Mouse (Mus musculus) forebrain, postnatal 0 days (tissue): ENCODE results near the gene Hscb. TPM values are rescaled to one million over a fixed set of nuclear protein-coding genes. Genes with fewer than 3 reads are reported as not detected.
A peak's percentile ranks its signal among the peaks of the same experiment; 100 is the strongest.

Experiments
- ATAC-seq: fragments of 200-750 bp; cut with Nextera tagmentation; 2 replicates; pipeline ENCODE4 v1.8.0; 2017; ENCODE audit warnings: mild to moderate bottlenecking, moderate library complexity
- DNase-seq: peaks from one replicate; pipeline ENCODE4 v3.0.0-alpha.2; 2015
- H3K27ac ChIP-seq: fragments of 300-500 bp; sonication (generic); 2 replicates; pipeline ENCODE4 v1.5.1; 2014; ENCODE audit warnings: low read depth, mild to moderate bottlenecking, antibody characterized with exemption, low read length, moderate library complexity, mixed read lengths
- H3K27me3 ChIP-seq: fragments of 300-500 bp; sonication (generic); 2 replicates; pipeline ENCODE4 v1.6.1; 2014; ENCODE audit warnings: mild to moderate bottlenecking, low read length, mixed read lengths; ENCODE audit not compliant: insufficient read depth
- H3K36me3 ChIP-seq: fragments of 300-500 bp; sonication (generic); 2 replicates; pipeline ENCODE4 v1.6.1; 2014; ENCODE audit warnings: mild to moderate bottlenecking, moderate library complexity; ENCODE audit not compliant: insufficient read depth
- H3K4me1 ChIP-seq: fragments of 300-500 bp; sonication (generic); 2 replicates; pipeline ENCODE4 v1.6.1; 2014; ENCODE audit warnings: antibody characterized with exemption; ENCODE audit not compliant: insufficient read depth
- H3K4me2 ChIP-seq: fragments of 300-500 bp; sonication (generic); 2 replicates; pipeline ENCODE4 v1.6.1; 2014; ENCODE audit warnings: low read depth, mild to moderate bottlenecking, moderate library complexity
- H3K4me3 ChIP-seq: fragments of 300-500 bp; sonication (generic); 2 replicates; pipeline ENCODE4 v1.5.1; 2014; ENCODE audit warnings: low read depth, low read length, mixed read lengths
- H3K9ac ChIP-seq: fragments of 300-500 bp; sonication (generic); 2 replicates; pipeline ENCODE4 v1.6.1; 2014; ENCODE audit warnings: mild to moderate bottlenecking
- H3K9me3 ChIP-seq: fragments of 300-500 bp; sonication (generic); 2 replicates; pipeline ENCODE4 v1.6.1; 2016; ENCODE audit warnings: low read length
- CTCF ChIP-seq: sonication (generic); IDR thresholded peaks from 2 replicates; pipeline ENCODE4 v1.5.1; 2016; ENCODE audit warnings: antibody characterized with exemption, control low read depth, low read depth
- WGBS: fragments of 180-500 bp; shearing (Covaris S2); extraction: QIAGEN DNeasy Blood & Tissue Kit; methylation state at CpG from one replicate; pipeline ENCODE4 v1.1.7; 2014; 5-methylcytosine and 5-hydroxymethylcytosine counted together
- polyA plus RNA-seq: library from polyadenylated mRNA; unstranded; fragments of >200 nt; fragmentation: Nextera tagmentation; extraction: Ambion mirVana; gene quantifications from 2 replicates; pipeline ENCODE4 v1.2.1, GENCODE M21; 2015
- total RNA-seq: library from RNA; depleted of rRNA; stranded (reverse); fragments of >200 nt; gene quantifications from 2 replicates; pipeline ENCODE4 v1.2.3, GENCODE M21; 2014

The Hscb gene
- total and polyA plus RNA-seq, 2 experiments from 2014 or later: 10.8 to 11.9 TPM

DNA sequence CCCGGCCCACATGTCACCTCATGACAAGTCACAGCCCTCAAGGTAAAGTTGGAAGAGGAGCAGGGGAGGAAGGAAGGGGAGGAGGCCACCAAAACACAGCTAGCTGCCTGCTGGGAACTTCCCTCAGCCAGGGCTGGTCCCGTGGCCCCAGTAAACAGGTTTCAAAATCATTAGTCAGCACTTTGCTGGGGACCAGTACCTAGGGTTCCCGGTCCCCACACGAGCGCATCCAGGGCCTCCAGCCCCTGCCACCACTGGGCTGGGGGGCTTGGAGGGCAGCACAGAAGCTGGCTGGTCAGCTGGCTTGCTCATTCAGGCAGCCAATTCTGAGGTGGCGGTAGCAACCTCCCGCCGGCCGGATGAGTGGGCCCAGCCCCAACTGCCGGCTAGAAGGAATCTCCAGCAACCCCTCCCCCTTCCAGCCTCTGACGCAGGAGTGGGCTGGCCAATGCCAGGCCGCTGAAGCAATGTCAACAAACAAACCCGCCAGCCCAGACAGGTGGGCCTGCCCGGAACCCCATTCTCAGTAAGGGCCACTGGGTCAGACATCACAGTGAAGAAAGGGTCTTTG is 31.4 kb downstream of the Hscb start:
- no peaks in the 10 kb centered on the region for H3K9me3 ChIP-seq
- no peaks in the 10 kb centered on the region for H3K27me3 ChIP-seq
- DNase-seq: peak; percentile 65
- 0 out of 2 replicates have a peak overlapping the region, but pooled peaks have one; percentile 88 for H3K27ac ChIP-seq
- no peak; the same call in 1 of the 2 replicates for ATAC-seq
- H3K4me3 ChIP-seq: peak overlapping the region; percentile 98
- TF ChIP-seq CTCF: no peak
- H3K36me3 ChIP-seq: peaks cover 12% of the 10 kb centered on the region
- WGBS: 4% methylated on average over 14 of the region's 14 CpGs
- H3K4me1 ChIP-seq: peaks cover 26% of the 10 kb centered on the region
- peak overlapping the region; percentile 98 for H3K9ac ChIP-seq
- H3K4me2 ChIP-seq: peak overlapping the region; percentile 96

DNA sequence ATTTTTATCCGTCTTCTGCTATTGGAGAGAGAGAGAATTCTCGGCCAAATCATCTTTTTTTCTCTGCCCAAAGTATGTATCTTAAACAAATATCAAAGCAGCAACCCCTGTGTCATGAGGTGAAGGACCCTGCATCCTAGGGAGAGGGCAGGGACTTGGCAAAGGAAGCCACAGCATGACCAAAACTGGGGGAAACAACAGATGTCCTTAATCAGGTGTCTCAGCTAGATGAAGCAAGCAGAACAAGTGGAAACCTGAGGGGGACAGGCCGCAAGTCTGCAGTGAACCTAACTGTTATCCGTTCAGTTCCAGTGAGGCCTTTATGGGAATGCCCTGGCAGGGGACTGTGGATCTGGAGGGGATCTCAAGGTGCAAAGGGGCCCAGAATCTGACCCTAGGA is 32.1 kb downstream of the Hscb start:
- 82% methylated on average over 4 of the region's 4 CpGs for WGBS
- Histone ChIP-seq H3K4me3 (peak overlapping the region; percentile 98), H3K4me2 (peak overlapping the region; percentile 96), H3K9ac (no peak overlapping the region; the same call in 1 of the 2 replicates), H3K4me1 (peaks cover 26% of the 10 kb centered on the region), H3K9me3 (no peaks in the 10 kb centered on the region), H3K27me3 (no peaks in the 10 kb centered on the region), H3K36me3 (peaks cover 17% of the 10 kb centered on the region), H3K27ac (no peak overlapping the region)
- ATAC-seq (no peak), DNase-seq (no peak)
- no peak for TF ChIP-seq CTCF

DNA sequence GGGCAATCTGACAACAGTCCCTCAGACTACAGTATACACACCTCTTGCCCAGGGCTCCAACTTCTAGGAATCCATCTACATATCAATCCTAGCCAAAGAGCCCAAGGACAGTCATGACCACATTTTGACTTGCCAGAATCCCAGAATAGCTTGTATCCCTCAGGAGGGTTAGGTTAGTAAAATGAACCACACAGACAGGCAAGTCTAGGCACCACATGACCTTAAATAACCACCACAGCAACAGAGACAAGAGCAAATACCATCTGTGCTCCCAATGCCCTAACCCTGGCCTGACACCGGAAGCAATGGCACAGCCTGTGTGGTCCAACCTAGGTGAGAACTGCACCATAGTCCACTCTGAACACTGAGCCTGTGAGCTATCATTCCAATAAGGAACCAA is 32.9 kb downstream of the Hscb start:
- DNase-seq (no peak), ATAC-seq (no peak)
- H3K27me3 ChIP-seq: no peaks in the 10 kb centered on the region
- no peak overlapping the region for H3K27ac ChIP-seq
- no peak for TF ChIP-seq CTCF
- H3K4me1 ChIP-seq: peaks cover 26% of the 10 kb centered on the region
- no peaks in the 10 kb centered on the region for H3K9me3 ChIP-seq
- WGBS: 91% methylated on average over 1 of the region's 1 CpGs
- no peak overlapping the region for H3K9ac ChIP-seq
- H3K36me3 ChIP-seq: peaks cover 18% of the 10 kb centered on the region
- H3K4me2 ChIP-seq: peak overlapping the region; percentile 96; the same call in 1 of the 2 replicates
- no peak overlapping the region for H3K4me3 ChIP-seq

DNA sequence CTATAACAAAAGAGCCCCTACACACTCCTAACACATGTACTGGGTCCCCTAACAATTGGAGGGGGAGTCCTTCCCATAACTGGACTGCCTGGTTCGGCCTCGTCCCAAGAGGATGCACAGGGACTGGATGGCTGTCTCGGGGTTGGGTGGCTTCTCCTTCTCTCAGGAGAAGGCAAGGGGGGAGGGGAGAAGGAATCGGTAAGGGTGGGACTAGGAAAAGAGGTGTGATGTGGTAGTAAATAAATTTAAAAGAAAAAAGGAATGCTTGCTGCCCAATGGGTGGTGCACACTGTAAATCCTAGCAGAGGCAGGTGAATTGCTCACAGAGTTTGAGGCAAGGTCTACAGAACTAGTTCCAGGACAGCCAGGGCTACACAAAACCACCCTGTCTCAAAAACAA is 33.4 kb downstream of the Hscb start:
- 86% methylated on average over 4 of the region's 4 CpGs for WGBS
- Histone ChIP-seq H3K27ac (no peak overlapping the region), H3K4me2 (no peak overlapping the region; the same call in 1 of the 2 replicates), H3K27me3 (no peaks in the 10 kb centered on the region), H3K4me3 (no peak overlapping the region), H3K9ac (no peak overlapping the region), H3K36me3 (peaks cover 20% of the 10 kb centered on the region), H3K9me3 (no peaks in the 10 kb centered on the region), H3K4me1 (peaks cover 26% of the 10 kb centered on the region)
- DNase-seq (no peak), ATAC-seq (no peak)
- TF ChIP-seq CTCF: no peak

DNA sequence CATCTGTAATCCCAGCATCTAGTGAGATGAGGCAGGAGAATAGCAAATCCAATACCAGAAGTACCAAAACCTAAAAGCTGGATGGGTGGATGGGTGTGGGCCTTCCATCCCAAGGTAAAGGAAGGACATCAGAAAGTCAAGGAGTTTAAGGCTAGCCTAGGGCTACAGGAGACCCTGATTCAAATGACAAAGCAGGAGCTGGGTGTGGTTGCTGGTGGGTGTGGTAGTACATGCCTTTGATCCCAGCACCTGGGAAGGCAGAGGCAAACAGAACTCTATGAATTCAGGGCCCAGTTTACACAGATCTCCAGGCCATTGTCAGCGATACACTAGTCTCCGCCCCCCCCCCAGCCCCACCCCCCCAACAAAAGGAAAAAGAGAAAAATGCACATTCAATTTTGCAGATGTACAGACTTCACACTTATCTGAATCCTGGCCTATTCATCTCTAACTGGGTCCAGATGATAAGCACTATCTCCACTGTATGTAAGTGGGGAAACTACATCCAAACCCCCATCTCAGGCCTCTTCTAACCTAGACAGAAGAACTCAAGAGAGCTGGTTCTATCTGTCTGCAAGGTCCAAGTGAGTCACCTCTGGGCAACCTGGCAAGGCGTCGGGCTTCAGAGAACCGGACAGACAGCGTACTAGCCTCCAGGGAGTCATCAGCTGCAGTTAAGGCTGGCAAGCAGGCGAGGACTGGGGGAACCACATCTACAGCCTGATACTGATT is 35.4 kb downstream of the Hscb start:
- Histone ChIP-seq H3K4me3 (no peak overlapping the region), H3K4me2 (no peak overlapping the region), H3K36me3 (peaks cover 38% of the 10 kb centered on the region), H3K27ac (no peak overlapping the region), H3K9me3 (no peaks in the 10 kb centered on the region), H3K27me3 (no peaks in the 10 kb centered on the region), H3K4me1 (peaks cover 26% of the 10 kb centered on the region), H3K9ac (no peak overlapping the region)
- 95% methylated on average over 7 of the region's 7 CpGs for WGBS
- DNase-seq (no peak), ATAC-seq (no peak)
- no peak for TF ChIP-seq CTCF

DNA sequence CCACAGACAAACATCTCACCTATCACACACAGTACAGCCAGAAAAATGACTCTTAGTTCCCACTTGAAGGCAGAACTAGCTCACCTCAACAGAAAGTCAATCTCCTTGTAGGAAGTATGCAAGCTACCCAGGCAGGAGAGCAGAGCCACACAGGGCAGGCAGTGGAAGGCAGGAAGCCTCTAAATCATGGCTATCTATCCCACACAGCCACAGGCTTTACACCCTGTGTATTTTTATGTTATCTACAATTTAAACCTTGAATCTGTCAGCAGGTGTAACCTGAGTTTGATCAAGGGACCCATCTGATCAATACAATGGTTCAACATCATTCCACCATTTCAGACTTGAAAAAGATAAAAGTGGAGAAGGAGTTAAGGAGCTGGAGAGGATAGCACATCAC is 36.8 kb downstream of the Hscb start:
- no peak overlapping the region for H3K27ac ChIP-seq
- peaks cover 51% of the 10 kb centered on the region for H3K36me3 ChIP-seq
- no peaks in the 10 kb centered on the region for H3K27me3 ChIP-seq
- ATAC-seq (no peak), DNase-seq (no peak)
- no peak overlapping the region for H3K4me3 ChIP-seq
- peaks cover 15% of the 10 kb centered on the region for H3K4me1 ChIP-seq
- TF ChIP-seq CTCF: no peak
- no peaks in the 10 kb centered on the region for H3K9me3 ChIP-seq
- H3K9ac ChIP-seq: no peak overlapping the region
- H3K4me2 ChIP-seq: no peak overlapping the region

DNA sequence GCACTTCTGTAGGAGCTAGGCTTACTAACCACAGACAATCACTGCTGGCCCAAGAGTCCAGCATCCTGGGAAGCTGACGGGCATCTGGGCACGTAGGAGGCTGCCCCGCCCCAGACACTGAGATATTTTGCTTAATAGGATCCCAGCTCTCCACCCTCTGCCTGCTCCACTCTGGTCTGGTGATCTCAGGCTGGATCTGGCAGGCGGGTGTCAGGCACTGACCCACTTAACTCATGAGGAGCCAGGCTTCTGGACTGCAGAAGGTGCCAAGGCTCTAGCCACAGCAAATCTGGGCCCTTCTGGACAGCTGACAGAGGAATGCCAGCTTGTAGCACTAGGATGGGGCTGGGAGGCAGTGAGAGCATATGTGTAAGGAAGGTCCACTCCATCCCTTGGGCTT is 37.4 kb downstream of the Hscb start:
- Histone ChIP-seq H3K27me3 (no peaks in the 10 kb centered on the region), H3K4me2 (no peak overlapping the region), H3K4me1 (0 out of 2 replicates have a peak, but pooled peaks cover 8% of the 10 kb centered on the region), H3K9me3 (no peaks in the 10 kb centered on the region), H3K4me3 (no peak overlapping the region), H3K9ac (no peak overlapping the region), H3K27ac (no peak overlapping the region), H3K36me3 (peaks cover 57% of the 10 kb centered on the region)
- 74% methylated on average over 4 of the region's 4 CpGs for WGBS
- no peak for DNase-seq
- ATAC-seq: no peak
- no peak for TF ChIP-seq CTCF
